ENCODE assay signal across 17 mouse cellular contexts in genomic region chr1:76392536-76392935, GRCm38 (mm10).
"Had no signal": no experiment of that assay in that cellular context is flagged by ENCODE, and none has a peak within 500 bp of the region (broad histone marks: within the 10 kb centered on the region; RNA-seq: fewer than 3 reads in every experiment).

No protein-coding gene starts in this region.

- H3K4me3 ChIP-seq: kidney, embryonic 15.5 days; left cerebral cortex, adult 2 months; limb, embryonic 15.5 days; liver, embryonic 12.5 days; megakaryocyte, embryonic 14.5 days; midbrain, embryonic 12.5 days; myocyte; neural tube, embryonic 15.5 days had no signal

- H3K27me3 ChIP-seq: kidney, embryonic 15.5 days; limb, embryonic 15.5 days; liver, embryonic 12.5 days; megakaryocyte, embryonic 14.5 days; midbrain, embryonic 12.5 days; neural tube, embryonic 15.5 days had no signal

- H3K9me3 ChIP-seq: kidney, embryonic 15.5 days; limb, embryonic 15.5 days; liver, embryonic 12.5 days; midbrain, embryonic 12.5 days; neural tube, embryonic 15.5 days had no signal

- H3K4me2 ChIP-seq: kidney, embryonic 15.5 days; limb, embryonic 15.5 days; liver, embryonic 12.5 days; lung, embryonic 14.5 days; midbrain, embryonic 12.5 days; neural tube, embryonic 15.5 days had no signal

- H3K4me1 ChIP-seq: limb, embryonic 15.5 days; liver, embryonic 12.5 days; megakaryocyte, embryonic 14.5 days had no signal

- H3K27ac ChIP-seq: kidney, embryonic 15.5 days; left cerebral cortex, adult 2 months; limb, embryonic 15.5 days; liver, embryonic 12.5 days; midbrain, embryonic 12.5 days; neural tube, embryonic 15.5 days; stomach, postnatal 0 days had no signal

- H3K9ac ChIP-seq: kidney, embryonic 15.5 days; limb, embryonic 15.5 days; liver, embryonic 12.5 days; lung, embryonic 14.5 days; midbrain, embryonic 12.5 days; neural tube, embryonic 15.5 days had no signal

- DNase-seq: kidney, adult 2 months; kidney, postnatal 14 days; lung, embryonic 14.5 days; lung, postnatal 10 days; lung, postnatal 4 days; thymus, adult 18-20 months; thymus, postnatal 25 days had no signal

- H3K36me3 ChIP-seq: kidney, embryonic 15.5 days; limb, embryonic 15.5 days; liver, embryonic 12.5 days; midbrain, embryonic 12.5 days; neural tube, embryonic 15.5 days had no signal

- ATAC-seq: intestine, embryonic 16.5 days; liver, embryonic 12.5 days had no signal
